Mouse (Mus musculus) 3T3-L1 (cell line): Measurements from ENCODE around the gene Epor.

Source experiments
- DNase-seq: peaks from one replicate; pipeline ENCODE4 v3.0.0-alpha.2; 2015; ENCODE audit warnings: low read depth, low spot score

Gene Epor

DNA sequence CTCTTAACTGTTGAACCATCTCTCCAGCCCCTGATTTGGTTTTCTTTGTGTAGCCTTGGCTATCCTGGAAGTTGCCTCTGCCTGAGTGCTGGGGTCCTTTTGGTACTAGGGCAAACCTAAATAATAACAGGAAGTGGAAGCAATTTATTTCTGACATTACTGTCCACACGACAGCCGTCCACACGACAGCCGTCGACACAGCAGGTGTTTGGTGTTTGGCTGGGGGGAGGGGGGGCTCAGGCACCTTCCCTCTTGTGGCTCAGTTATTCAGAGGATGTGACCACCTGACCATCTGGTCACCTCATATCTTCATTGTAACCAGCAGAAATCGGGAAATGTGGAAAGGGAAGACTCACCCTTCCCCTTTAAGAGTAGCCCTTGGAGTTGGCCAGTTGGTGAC, 5.6 kb upstream of the Epor start:
- no peak for DNase-seq

GRCm38 (mm10) chr9:21962416-21963059, 768 bp downstream of the Epor start:
- peak; percentile 55 for DNase-seq

DNA sequence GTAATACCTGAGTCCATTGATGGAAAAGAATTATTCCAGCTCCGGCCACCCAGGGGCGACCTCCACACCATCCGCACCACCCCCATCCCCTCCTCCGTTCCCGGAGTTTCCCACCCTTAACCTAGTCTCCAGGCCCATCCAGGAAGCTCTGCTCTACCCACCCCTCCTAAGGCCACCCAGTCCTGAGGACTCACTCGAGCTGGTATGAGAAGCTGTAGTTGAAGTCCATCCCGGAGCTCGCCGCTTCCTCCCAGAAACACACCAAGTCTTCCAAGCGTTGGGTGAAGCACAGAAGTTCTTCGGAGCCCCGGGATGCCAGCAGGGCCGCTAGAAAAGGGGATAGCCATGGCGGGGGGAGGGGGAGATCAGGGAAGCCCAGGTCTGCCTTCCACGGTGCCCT, 1.3 kb downstream of the Epor start:
- no peak for DNase-seq

- no peak for DNase-seq
These were observed 1.8 kb downstream of the Epor start for GRCm38 (mm10) chr9:21961366-21961980.

DNA sequence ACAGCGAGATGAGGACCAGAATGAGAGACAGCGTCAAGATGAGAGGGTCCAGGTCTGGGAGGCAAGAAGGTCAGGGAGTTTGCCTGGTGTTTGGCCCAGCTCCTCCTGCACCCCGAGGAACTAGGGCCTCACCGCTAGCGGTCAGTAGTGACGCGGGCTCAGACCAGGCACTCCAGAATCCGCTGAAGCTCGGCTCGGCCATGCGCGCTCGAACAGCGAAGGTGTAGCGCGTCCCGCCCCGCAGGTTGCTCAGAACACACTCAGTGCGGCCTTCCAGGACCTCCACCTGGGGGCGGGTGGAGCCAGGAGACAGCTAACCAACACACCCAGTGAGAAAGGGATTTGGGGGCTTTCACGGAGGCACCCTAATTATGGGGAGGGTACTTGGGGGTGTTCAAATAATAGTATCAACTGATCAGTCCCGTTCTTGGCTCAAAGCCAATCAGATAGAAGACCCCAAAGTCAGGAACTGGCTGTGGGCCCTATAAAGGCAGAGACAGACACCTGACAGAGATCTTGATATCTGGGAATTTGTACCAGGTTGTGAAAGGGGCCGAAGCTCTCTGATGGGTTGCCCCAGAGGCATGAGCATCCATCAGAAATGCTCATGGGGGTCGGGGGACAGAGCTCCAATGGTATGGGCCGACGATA, 2.6 kb downstream of the Epor start:
- no peak for DNase-seq

DNA sequence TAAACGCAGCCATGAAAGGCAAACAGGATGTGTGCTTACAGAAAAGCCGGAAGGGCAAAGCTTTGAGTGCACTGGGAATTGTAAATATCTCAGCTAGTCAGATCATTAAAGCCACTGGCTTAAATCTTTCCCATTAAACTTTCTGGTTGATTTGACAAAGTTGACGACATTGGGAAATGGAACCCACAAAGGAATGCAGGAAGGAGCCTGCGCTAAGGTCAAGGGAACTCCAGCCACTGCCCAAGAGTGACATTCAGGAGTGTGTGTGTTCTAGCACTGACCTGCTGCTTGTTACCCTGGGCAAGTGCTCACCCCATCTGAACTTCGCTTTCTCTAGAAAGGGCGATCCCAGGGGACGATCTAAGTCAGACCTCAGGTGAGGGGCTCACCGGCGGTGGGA, 3.2 kb downstream of the Epor start:
- DNase-seq = no peak

- DNase-seq = no peak
These were observed 4.1 kb downstream of the Epor start for GRCm38 (mm10) chr9:21959244-21959643.

- DNase-seq = no peak
These were observed 4.9 kb downstream of the Epor start for GRCm38 (mm10) chr9:21958372-21958771.

GRCm38 (mm10) chr9:21955570-21956281, 7.6 kb downstream of the Epor start, which contains the start of gene Swsap1:
Swsap1 (plus strand) TSS chr9:21955755.
- DNase-seq = peak; percentile 98

DNA sequence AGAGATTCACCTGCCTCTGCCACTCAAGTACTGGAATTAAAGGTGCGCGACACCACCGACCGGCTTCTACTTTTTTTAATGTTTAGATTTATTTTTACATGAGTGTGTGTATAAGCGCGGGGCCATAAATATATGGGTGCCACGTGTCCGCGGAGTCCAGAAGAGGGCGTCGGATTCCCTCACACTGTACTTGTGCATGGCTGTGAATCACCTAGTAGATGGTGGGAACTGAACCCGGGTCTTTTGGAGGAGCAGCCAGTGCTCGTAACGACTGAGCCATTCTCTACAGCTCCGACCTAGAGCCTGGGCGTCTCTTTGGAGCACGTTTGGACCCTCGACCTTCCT, 8.1 kb downstream of the Epor start:
- no peak for DNase-seq

DNA sequence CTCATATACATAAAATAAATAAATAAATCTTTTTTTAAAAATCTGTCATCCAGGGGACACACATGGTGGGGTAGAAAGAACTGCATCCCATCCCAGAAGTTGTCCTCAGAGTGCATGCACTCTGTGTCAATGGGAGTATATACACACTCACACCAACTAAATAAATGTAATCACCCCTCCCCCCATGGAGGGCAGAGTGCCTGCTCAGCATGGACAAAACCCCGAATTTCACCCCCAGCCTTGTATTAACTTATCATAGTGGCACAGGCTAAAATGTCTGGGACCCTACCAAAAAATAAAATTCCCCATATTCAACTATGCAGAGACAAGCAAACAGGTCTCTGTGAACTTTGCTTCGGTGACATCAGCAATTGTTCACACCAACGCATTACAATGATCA, 8.7 kb downstream of the Epor start:
- no peak for DNase-seq

DNA sequence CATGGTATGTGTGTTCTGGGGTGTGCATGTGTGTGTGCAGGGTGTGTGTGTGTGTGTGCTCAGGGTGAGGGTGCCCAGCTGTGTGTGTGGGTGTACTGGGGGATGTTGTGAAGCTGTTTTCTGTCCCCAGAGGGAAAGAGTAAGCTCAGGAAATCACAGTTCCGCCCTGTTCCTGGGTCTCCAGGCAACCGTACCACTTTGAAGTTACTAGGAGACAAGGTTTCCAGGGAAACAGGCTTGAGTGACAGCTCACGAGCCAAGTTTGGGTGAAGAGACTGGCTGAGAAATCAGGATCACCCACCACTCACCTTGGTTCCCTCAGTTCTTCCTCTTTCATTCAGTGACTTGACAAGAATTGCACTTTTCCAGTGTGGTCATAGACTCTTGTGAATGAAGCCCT, 9.7 kb downstream of the Epor start:
- DNase-seq = no peak

DNA sequence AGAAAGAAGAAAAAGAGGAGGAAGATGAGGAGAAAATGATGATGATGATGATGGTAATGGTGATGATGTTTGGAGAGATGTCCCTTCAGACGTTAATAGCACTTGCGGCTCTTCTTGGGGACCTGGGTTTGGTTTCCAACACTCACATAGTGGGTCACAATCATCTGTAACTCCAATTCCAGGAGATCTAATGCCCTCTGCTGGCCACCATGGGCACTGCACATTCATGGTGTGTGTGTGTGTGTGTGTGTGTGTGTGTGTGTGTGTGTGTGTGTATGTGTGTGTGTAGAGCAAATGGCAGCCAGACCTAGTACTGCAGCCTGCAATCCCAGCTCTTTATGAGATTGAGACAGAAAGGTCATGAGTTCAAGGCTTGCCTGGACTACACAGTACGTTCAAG, 11.3 kb downstream of the Epor start:
- DNase-seq = no peak

GRCm38 (mm10) chr9:21950322-21950721, 13.0 kb downstream of the Epor start:
- DNase-seq = peak; percentile 68

DNA sequence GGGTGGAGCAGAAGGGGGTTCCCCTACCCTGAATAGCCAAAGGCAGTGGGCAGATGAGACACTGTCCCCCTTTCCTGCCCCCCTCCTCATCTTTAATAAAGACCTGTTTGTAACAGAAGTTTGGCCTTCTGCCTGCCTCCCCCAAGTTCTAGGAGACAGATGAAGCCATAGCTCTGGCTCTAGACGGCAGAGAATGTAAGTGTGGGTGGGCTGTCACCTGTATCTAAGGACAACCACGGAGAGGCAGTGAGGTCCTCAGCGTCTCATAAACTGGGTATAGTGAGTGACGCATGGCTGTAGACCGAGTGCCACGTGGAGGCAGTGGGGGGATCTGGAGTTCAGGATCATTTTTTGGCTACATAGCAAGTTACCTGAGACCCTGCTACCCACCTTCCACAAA, 14.5 kb downstream of the Epor start:
- DNase-seq = no peak

GRCm38 (mm10) chr9:21948146-21948545, 15.2 kb downstream of the Epor start:
- no peak for DNase-seq

DNA sequence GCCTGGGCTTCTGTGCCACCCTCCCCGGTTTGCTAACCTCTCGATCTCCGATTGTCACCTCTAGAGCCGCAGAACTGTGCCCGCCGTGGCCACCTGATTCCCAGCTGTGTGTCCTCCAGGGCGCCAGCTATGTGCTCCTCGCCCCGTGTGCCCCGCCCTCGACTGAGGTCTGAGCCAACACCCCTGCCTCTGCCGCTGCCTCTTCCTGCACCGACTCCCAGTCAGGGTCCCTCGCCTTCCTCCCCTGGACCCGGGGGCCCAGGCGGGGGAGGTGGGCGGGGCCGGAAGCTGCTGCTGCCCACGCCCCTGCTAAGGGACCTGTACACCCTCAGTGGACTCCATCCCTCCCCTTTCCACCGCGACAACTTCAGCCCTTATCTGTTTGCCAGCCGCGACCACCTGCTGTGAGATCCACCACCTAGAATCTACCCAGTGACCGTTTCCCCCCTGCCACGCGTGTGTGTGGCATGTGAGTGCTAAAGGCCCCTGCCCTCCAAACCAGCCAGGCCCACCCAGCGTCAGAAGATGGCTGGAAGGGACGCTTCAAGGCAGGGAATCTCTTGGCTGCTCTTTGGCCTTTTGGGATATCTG, 15.7 kb downstream of the Epor start:
- no peak for DNase-seq

GRCm38 (mm10) chr9:21944267-21944666, 19.0 kb downstream of the Epor start:
- DNase-seq = no peak

DNA sequence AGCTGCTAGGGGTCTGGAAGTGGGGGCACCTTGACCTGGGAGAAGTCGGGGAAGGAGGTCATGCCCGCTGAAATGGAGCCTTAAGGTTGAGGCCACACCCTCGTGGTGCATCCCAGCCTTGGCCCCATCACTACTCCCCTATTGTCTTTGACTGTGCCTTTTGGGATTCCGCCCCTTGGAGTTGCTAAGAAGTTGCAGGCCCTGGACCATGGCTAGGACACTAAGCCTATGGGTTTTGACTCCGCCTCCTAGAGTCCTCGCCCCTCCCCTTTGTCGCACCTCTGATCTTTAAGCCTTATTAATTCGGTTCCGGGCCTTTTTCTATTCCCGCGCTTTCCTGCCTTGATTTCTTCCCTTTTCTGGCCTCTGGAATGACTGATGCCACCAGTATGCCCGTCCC, 19.7 kb downstream of the Epor start:
- DNase-seq = no peak

GRCm38 (mm10) chr9:21943046-21943445, 20.3 kb downstream of the Epor start:
- no peak for DNase-seq

GRCm38 (mm10) chr9:21938234-21938855, 25.0 kb downstream of the Epor start:
- DNase-seq = no peak

GRCm38 (mm10) chr9:21937711-21938175, 25.6 kb downstream of the Epor start:
- no peak for DNase-seq
